Mouse (Mus musculus) midbrain, embryonic 15.5 days (tissue): ENCODE measurements around the gene Heatr5a. TPM values are rescaled to one million over a fixed set of nuclear protein-coding genes. Genes with fewer than 3 reads are reported as not detected.

Experiments used
- ATAC-seq: fragments of 200-750 bp; cut with Nextera tagmentation; replicated peaks from 2 replicates; pipeline ENCODE4 v1.8.0; 2017; ENCODE audit warnings: moderate TSS enrichment
- H3K27ac ChIP-seq: fragments of 300-500 bp; sonication (generic); 2 replicates; pipeline ENCODE4 v1.5.1; 2015; ENCODE audit warnings: mild to moderate bottlenecking, inconsistent platforms
- H3K27me3 ChIP-seq: fragments of 300-500 bp; sonication (generic); replicated peaks from 2 replicates; pipeline ENCODE4 v1.6.1; 2015; ENCODE audit warnings: inconsistent platforms
- H3K36me3 ChIP-seq: fragments of 300-500 bp; sonication (generic); replicated peaks from 2 replicates; pipeline ENCODE4 v1.6.1; 2015; ENCODE audit warnings: inconsistent platforms
- H3K4me1 ChIP-seq: fragments of 300-500 bp; sonication (generic); 2 replicates; pipeline ENCODE4 v1.6.1; 2015; ENCODE audit warnings: inconsistent platforms
- H3K4me2 ChIP-seq: fragments of 300-500 bp; sonication (generic); 2 replicates; pipeline ENCODE4 v1.6.1; 2015; ENCODE audit warnings: inconsistent platforms, mild to moderate bottlenecking, moderate library complexity
- H3K4me3 ChIP-seq: fragments of 300-500 bp; sonication (generic); 2 replicates; pipeline ENCODE4 v1.5.1; 2015; ENCODE audit warnings: mild to moderate bottlenecking, inconsistent platforms
- H3K9ac ChIP-seq: fragments of 300-500 bp; sonication (generic); 2 replicates; pipeline ENCODE4 v1.6.1; 2015; ENCODE audit warnings: mild to moderate bottlenecking, inconsistent platforms
- H3K9me3 ChIP-seq: fragments of 300-500 bp; sonication (generic); 2 replicates; pipeline ENCODE4 v1.6.1; 2016; ENCODE audit warnings: inconsistent platforms
- WGBS: fragments of 180-500 bp; shearing (Covaris S2); methylation state at CpG from one replicate; pipeline ENCODE4 v1.1.7; 2015; ENCODE audit warnings: mixed read lengths; 5-methylcytosine and 5-hydroxymethylcytosine counted together
- polyA plus RNA-seq: library from polyadenylated mRNA; unstranded; fragments of >200 nt; fragmentation: Nextera tagmentation; extraction: Ambion mirVana; gene quantifications from 2 replicates; pipeline ENCODE4 v1.2.1, GENCODE M21; 2015

Gene Heatr5a
- polyA plus RNA-seq: 7.3 and 7.5 TPM in 2 replicates

- Histone ChIP-seq H3K27me3 (no peaks in the 10 kb centered on the region), H3K9ac (peak within 1 kb of the TSS; percentile 71), H3K4me1 (peaks cover 7% of the 10 kb centered on the region), H3K27ac (peak within 1 kb of the TSS; percentile 84), H3K36me3 (no peaks in the 10 kb centered on the region), H3K4me3 (peak within 1 kb of the TSS; percentile 95), H3K9me3 (no peaks in the 10 kb centered on the region), H3K4me2 (peak within 1 kb of the TSS; percentile 68)
- under 1% methylated on average over 50 of the region's 53 CpGs for WGBS
- peak; percentile 98 for ATAC-seq
Observed at GRCm38 (mm10) chr12:51971070-51971664, at the start of gene Heatr5a. TSS of gene Heatr5a (minus strand) at chr12:51971321.

DNA sequence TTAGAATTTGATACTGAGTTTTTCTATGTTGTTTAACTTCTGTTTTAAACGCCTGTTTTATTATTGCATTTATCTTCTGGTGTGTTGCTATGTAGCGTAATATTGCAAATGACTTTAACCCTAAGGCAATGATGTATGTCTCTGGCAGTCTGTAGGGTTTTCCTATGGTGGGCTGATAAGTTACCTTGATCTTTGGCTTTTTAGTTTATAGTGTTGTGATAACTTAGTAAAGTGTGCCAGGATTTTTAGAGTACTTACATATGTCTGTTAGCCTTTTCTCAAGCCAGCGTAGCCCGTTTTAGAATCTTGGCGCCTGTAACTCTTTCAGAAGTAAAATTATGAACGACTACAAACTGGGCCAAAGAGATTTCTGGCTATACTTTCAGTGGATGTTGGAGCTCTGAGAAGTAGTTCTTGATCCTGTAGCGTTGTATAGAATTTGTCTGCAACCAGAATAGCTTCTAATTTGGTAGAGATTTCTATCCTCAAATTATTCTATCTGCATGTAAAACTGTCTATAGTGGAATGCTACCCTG lies 43.4 kb upstream of the Heatr5a start:
- Histone ChIP-seq H3K27me3 (no peaks in the 10 kb centered on the region), H3K9ac (no peak overlapping the region), H3K36me3 (no peaks in the 10 kb centered on the region), H3K4me1 (no peaks in the 10 kb centered on the region; the same call in 1 of the 2 replicates), H3K4me3 (no peak overlapping the region), H3K9me3 (no peaks in the 10 kb centered on the region), H3K4me2 (no peak overlapping the region), H3K27ac (no peak overlapping the region)
- WGBS: 95% methylated on average over 7 of the region's 7 CpGs
- no peak for ATAC-seq

GRCm38 (mm10) chr12:52014044-52014443 lies 42.9 kb upstream of the Heatr5a start:
- H3K4me1 ChIP-seq: no peaks in the 10 kb centered on the region; the same call in 1 of the 2 replicates
- no peak overlapping the region for H3K9ac ChIP-seq
- ATAC-seq: no peak
- WGBS: 86% methylated on average over 11 of the region's 11 CpGs
- no peak overlapping the region for H3K27ac ChIP-seq
- no peaks in the 10 kb centered on the region for H3K27me3 ChIP-seq
- no peak overlapping the region for H3K4me2 ChIP-seq
- H3K9me3 ChIP-seq: no peaks in the 10 kb centered on the region
- no peaks in the 10 kb centered on the region for H3K36me3 ChIP-seq
- no peak overlapping the region for H3K4me3 ChIP-seq

DNA sequence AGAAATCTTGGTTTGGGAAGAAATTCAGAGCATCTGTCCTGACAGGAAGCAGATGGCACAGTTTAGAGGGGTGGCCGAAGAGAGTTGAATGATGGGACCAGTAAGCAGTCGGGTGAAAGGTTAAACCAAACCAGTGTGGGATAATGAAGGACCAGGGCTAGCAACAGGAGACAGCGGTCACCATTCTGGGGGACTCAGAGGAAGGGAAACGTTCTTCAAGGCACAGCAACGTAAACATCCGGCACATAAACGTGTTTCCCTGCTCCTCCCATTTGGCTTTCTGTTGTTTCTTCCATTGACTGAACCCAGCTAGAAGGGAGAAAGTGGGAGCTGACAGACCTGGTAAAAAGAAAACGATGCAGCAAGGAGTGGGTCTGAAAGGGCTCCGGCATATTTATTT lies 42.2 kb upstream of the Heatr5a start:
- no peaks in the 10 kb centered on the region; the same call in 1 of the 2 replicates for H3K4me1 ChIP-seq
- H3K4me2 ChIP-seq: no peak overlapping the region
- ATAC-seq: no peak
- H3K27me3 ChIP-seq: no peaks in the 10 kb centered on the region
- H3K9me3 ChIP-seq: no peaks in the 10 kb centered on the region
- no peak overlapping the region for H3K27ac ChIP-seq
- no peak overlapping the region for H3K9ac ChIP-seq
- H3K36me3 ChIP-seq: no peaks in the 10 kb centered on the region
- WGBS: 72% methylated on average over 9 of the region's 9 CpGs
- H3K4me3 ChIP-seq: no peak overlapping the region

- H3K9ac ChIP-seq: no peak overlapping the region
- WGBS: 75% methylated on average over 8 of the region's 8 CpGs
- H3K4me1 ChIP-seq: no peaks in the 10 kb centered on the region; the same call in 1 of the 2 replicates
- H3K27ac ChIP-seq: no peak overlapping the region
- no peaks in the 10 kb centered on the region for H3K36me3 ChIP-seq
- H3K27me3 ChIP-seq: no peaks in the 10 kb centered on the region
- H3K9me3 ChIP-seq: no peaks in the 10 kb centered on the region
- H3K4me3 ChIP-seq: no peak overlapping the region
- H3K4me2 ChIP-seq: no peak overlapping the region
- no peak for ATAC-seq
Observed at GRCm38 (mm10) chr12:52012159-52012558, 41.0 kb upstream of the Heatr5a start.

DNA sequence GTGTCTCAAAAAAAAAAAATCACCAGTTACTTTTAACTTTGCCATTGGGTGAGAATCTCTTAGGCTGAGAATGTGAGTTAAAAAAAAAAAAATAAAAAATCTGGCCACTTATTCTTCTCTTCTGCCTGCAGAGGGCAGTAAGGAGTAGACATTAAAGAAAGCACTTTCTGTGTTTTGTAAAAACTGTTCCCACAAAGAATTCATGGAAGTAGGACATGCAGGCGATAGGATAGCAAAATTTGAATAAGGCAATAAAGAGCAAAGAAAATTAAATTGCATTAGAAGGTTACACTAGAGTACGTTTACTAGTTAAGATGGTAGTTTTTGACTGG lies 39.5 kb upstream of the Heatr5a start:
- 45% methylated on average over 2 of the region's 2 CpGs for WGBS
- no peak overlapping the region for H3K27ac ChIP-seq
- H3K36me3 ChIP-seq: no peaks in the 10 kb centered on the region
- no peaks in the 10 kb centered on the region; the same call in 1 of the 2 replicates for H3K4me1 ChIP-seq
- no peaks in the 10 kb centered on the region for H3K9me3 ChIP-seq
- peak overlapping the region; percentile 34 for H3K4me3 ChIP-seq
- H3K27me3 ChIP-seq: no peaks in the 10 kb centered on the region
- no peak for ATAC-seq
- H3K4me2 ChIP-seq: peak overlapping the region; percentile 49
- 0 out of 2 replicates have a peak overlapping the region, but pooled peaks have one; percentile 25 for H3K9ac ChIP-seq

DNA sequence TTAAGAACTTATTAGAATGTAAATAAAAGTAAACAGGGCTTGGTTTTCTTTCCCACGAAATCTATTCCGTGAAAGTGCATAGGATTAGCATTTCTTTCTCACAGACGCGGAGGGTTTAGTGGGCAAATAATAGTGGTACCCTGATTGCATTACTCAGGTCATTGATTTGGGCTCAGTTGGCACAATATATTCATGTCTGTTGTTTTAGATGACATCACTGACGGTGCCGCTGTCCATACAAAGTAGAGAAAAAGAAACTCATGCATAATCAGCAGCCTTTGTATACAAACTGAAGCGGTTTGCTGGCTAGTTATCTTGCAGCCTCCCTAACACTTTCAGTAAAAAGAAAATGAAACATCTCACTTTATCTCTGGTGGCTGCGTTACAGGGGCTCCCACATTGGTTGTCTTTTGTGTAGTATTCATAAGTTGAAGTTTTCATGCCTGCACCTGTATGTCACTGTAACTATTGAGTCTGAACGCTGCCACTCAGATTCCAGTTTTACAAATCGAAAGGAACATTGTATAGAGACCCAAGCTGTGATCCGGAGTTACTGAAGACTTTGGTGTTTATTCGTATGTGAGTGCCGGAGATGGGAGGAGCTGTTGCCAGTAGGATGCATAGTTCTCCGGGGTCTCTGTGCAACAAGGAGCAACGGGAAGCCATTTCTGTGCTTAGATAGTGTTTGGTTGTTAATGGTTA lies 39.0 kb upstream of the Heatr5a start:
- Histone ChIP-seq H3K36me3 (no peaks in the 10 kb centered on the region), H3K4me3 (peak overlapping the region; percentile 34), H3K4me1 (no peaks in the 10 kb centered on the region; the same call in 1 of the 2 replicates), H3K27me3 (no peaks in the 10 kb centered on the region), H3K9me3 (no peaks in the 10 kb centered on the region), H3K9ac (peak overlapping the region; percentile 25; the same call in 1 of the 2 replicates), H3K27ac (peak overlapping the region; percentile 58), H3K4me2 (peak overlapping the region; percentile 49)
- 21% methylated on average over 15 of the region's 15 CpGs for WGBS
- no peak for ATAC-seq

DNA sequence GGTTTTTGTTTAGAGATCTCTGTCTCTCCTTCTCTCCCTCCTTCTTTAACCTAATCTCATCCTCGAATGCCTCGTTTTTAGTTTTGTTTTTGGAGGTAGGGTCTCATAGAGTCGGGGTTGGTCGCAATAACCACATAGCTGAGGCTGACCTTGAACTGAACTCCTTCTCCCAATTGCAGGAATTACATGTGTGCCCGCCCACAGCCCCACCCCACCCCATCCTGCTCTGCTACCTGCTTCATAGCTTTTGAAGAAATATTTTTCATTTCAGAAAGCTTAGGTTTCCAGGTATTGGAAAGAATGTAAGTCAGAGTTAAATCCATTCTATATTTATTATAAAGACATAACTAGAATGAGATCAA lies 35.5 kb upstream of the Heatr5a start:
- Histone ChIP-seq H3K4me1 (no peaks in the 10 kb centered on the region; the same call in 1 of the 2 replicates), H3K27me3 (no peaks in the 10 kb centered on the region), H3K36me3 (no peaks in the 10 kb centered on the region), H3K27ac (peak overlapping the region; percentile 79), H3K4me3 (peak overlapping the region; percentile 67), H3K4me2 (peak overlapping the region; percentile 52), H3K9ac (no peak overlapping the region), H3K9me3 (no peaks in the 10 kb centered on the region)
- peak; percentile 80 for ATAC-seq
- 53% methylated on average over 5 of the region's 5 CpGs for WGBS

GRCm38 (mm10) chr12:52005877-52006632 lies 34.9 kb upstream of the Heatr5a start, which contains the start of gene Dtd2:
TSS of gene Dtd2 (minus strand) at chr12:52006501.
- no peaks in the 10 kb centered on the region for H3K9me3 ChIP-seq
- ATAC-seq: peak; percentile 96
- H3K27me3 ChIP-seq: no peaks in the 10 kb centered on the region
- 2% methylated on average over 46 of the region's 46 CpGs for WGBS
- H3K4me3 ChIP-seq: peak within 1 kb of the TSS; percentile 67
- peak within 1 kb of the TSS; percentile 79 for H3K27ac ChIP-seq
- H3K4me1 ChIP-seq: no peaks in the 10 kb centered on the region; the same call in 1 of the 2 replicates
- H3K36me3 ChIP-seq: no peaks in the 10 kb centered on the region
- peak within 1 kb of the TSS; percentile 67 for H3K9ac ChIP-seq
- H3K4me2 ChIP-seq: peak within 1 kb of the TSS; percentile 52

- no peak for ATAC-seq
- H3K4me3 ChIP-seq: no peak overlapping the region
- H3K27me3 ChIP-seq: no peaks in the 10 kb centered on the region
- no peaks in the 10 kb centered on the region for H3K4me1 ChIP-seq
- H3K9ac ChIP-seq: no peak overlapping the region
- H3K27ac ChIP-seq: no peak overlapping the region
- no peaks in the 10 kb centered on the region for H3K9me3 ChIP-seq
- WGBS: 94% methylated on average over 3 of the region's 3 CpGs
- no peak overlapping the region for H3K4me2 ChIP-seq
- H3K36me3 ChIP-seq: peaks cover 6% of the 10 kb centered on the region
Observed at GRCm38 (mm10) chr12:52002746-52003145, 31.6 kb upstream of the Heatr5a start.

- Histone ChIP-seq H3K9me3 (no peaks in the 10 kb centered on the region), H3K36me3 (peaks cover 6% of the 10 kb centered on the region), H3K27ac (no peak overlapping the region), H3K4me1 (no peaks in the 10 kb centered on the region), H3K9ac (no peak overlapping the region), H3K4me3 (no peak overlapping the region), H3K27me3 (no peaks in the 10 kb centered on the region), H3K4me2 (no peak overlapping the region)
- ATAC-seq: 0 out of 2 replicates have a peak, but pooled peaks have one; percentile 62
- whole genome bisulfite sequencing: 35% methylated on average over 4 of the region's 4 CpGs
Observed at GRCm38 (mm10) chr12:52001544-52001943, 30.4 kb upstream of the Heatr5a start.

DNA sequence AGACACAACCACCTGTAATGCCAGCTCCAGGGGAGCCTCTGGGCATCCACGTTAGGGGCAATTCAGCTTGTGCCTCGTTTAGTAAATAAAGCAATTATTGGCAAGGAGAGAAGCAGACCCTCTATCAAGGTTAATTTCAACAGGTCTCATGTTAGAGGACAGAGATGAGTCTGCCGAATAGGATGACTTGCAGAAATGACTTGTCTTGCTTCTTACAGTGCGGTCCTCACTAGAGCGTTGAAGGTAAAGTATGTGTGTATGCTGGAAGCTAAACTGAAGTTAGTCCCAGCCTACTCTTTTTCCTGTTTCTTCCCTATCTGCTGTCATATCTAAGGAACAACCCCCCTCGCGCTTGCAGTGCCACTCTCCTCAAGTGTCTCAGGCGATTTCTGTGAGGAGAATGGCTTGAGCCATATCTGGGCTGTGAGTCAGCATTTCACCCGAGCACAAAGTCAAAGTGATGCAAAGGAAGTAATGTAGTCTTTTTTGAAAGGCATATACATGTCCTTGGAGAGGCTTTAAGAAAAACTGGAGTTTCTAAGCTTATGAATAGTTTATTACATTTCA lies 27.3 kb upstream of the Heatr5a start:
- no peak overlapping the region for H3K9ac ChIP-seq
- H3K4me3 ChIP-seq: no peak overlapping the region
- peaks cover 6% of the 10 kb centered on the region for H3K36me3 ChIP-seq

More for the DNA sequence above, 27.3 kb upstream of the Heatr5a start:
- Histone ChIP-seq H3K27ac (no peak overlapping the region), H3K27me3 (no peaks in the 10 kb centered on the region), H3K4me2 (no peak overlapping the region), H3K4me1 (no peaks in the 10 kb centered on the region), H3K9me3 (no peaks in the 10 kb centered on the region)
- no peak for ATAC-seq
- WGBS: 89% methylated on average over 9 of the region's 9 CpGs
